9 mouse cellular contexts compared by ENCODE assay signal in genomic region chr10:109496161-109496560, GRCm38 (mm10).
DNase-seq lines count a peak whose midpoint lies in the region; ATAC-seq and TF ChIP-seq lines count a peak whose summit lies in the region.
"Had no signal": no experiment of that assay in that cellular context is flagged by ENCODE, and none has a peak within 500 bp of the region (broad histone marks: within the 10 kb centered on the region; RNA-seq: fewer than 3 reads in every experiment).

No protein-coding gene starts in this region.

- peak; percentile 33 for DNase-seq in ovary, postnatal 14 days (ENCODE audit: low spot score)
- no peak for DNase-seq in ovary, postnatal 10 days (ENCODE audit: low spot score)
- peak; percentile 67 for DNase-seq in cerebellum, adult 8-10 months
- DNase-seq in frontal cortex, postnatal 25 days (ENCODE audit: low spot score in 2 of 2) = peak; percentile 4 to 47
- DNase-seq in left cerebral cortex, postnatal 14 days (ENCODE audit: low spot score in 2 of 2) = peak; percentile 74 to 86
- no peak for DNase-seq in stomach, postnatal 0 days (ENCODE audit: low spot score)
- no peak for DNase-seq in ovary, postnatal 36 days (ENCODE audit: low spot score)

- no peak overlapping the region for H3K4me2 ChIP-seq in stomach, postnatal 0 days (replicated peaks; ENCODE audit: low read depth)
- H3K4me2 ChIP-seq: embryonic facial prominence, embryonic 13.5 days; lung, embryonic 15.5 days had no signal

- H3K4me1 ChIP-seq in stomach, postnatal 0 days (replicated peaks; ENCODE audit: control insufficient read depth, insufficient read depth) = no peaks in the 10 kb centered on the region
- H3K4me1 ChIP-seq: embryonic facial prominence, embryonic 13.5 days; lung, embryonic 15.5 days had no signal

- intact Hi-C loops in left cerebral cortex, postnatal 14 days (cut with DNase I) = loop anchor here (10.0 kb wide), 1 partner anchor 761 kb away; no protein-coding TSS in a partner anchor

- H3K36me3 ChIP-seq in stomach, postnatal 0 days (ENCODE audit: control insufficient read depth, insufficient read depth, low read length) = no peaks in the 10 kb centered on the region
- H3K36me3 ChIP-seq: embryonic facial prominence, embryonic 13.5 days; lung, embryonic 15.5 days had no signal

- no peaks in the 10 kb centered on the region for H3K27me3 ChIP-seq in stomach, postnatal 0 days (ENCODE audit: control insufficient read depth, insufficient read depth, low read length)
- H3K27me3 ChIP-seq: embryonic facial prominence, embryonic 13.5 days; lung, embryonic 15.5 days had no signal

- no peak overlapping the region for H3K27ac ChIP-seq in stomach, postnatal 0 days (replicated peaks)
- H3K27ac ChIP-seq: embryonic facial prominence, embryonic 13.5 days; lung, embryonic 15.5 days had no signal

- no peak for TF ChIP-seq EP300 in stomach, postnatal 0 days (optimal IDR thresholded peaks at IDR 0.05)

- WGBS in stomach, postnatal 0 days = 77% methylated on average over 10 of the region's 10 CpGs

- no peaks in the 10 kb centered on the region for H3K9me3 ChIP-seq in stomach, postnatal 0 days (ENCODE audit: control insufficient read depth, low read length)
- H3K9me3 ChIP-seq: embryonic facial prominence, embryonic 13.5 days; lung, embryonic 15.5 days had no signal

- no peak overlapping the region for H3K9ac ChIP-seq in stomach, postnatal 0 days (ENCODE audit: low read length)
- H3K9ac ChIP-seq: embryonic facial prominence, embryonic 13.5 days; lung, embryonic 15.5 days had no signal

- ATAC-seq in stomach, postnatal 0 days (ENCODE audit: low FRiP score, low TSS enrichment) = no peak

- peak; percentile 75 for TF ChIP-seq CTCF in stomach, postnatal 0 days (IDR thresholded peaks at IDR 0.05; ENCODE audit: low read depth)

- no peak overlapping the region for H3K4me3 ChIP-seq in stomach, postnatal 0 days (ENCODE audit: low read depth, low read length)
- H3K4me3 ChIP-seq: embryonic facial prominence, embryonic 13.5 days; lung, embryonic 15.5 days had no signal

Comparison
In these comparisons a context has a peak if more than half of its experiments do, and no peak if none do; other contexts are left out.
1. DNase-seq: peak in ovary, postnatal 14 days (single experiment), cerebellum, adult 8-10 months (single experiment), frontal cortex, postnatal 25 days (2 of 2) and left cerebral cortex, postnatal 14 days (2 of 2); none in ovary, postnatal 10 days (single experiment), stomach, postnatal 0 days (single experiment) and ovary, postnatal 36 days (single experiment).